Mouse (Mus musculus) lung, adult 18-20 months (tissue): Measurements from ENCODE around the gene Efna4.
A peak's percentile ranks its signal among the peaks of the same experiment; 100 is the strongest.

Experiments
- DNase-seq, 2 experiments: peaks; one replicate each; pipeline ENCODE4 v3.0.0; 2022; ENCODE audit warnings: mixed read lengths in 2 of 2

Gene Efna4

GRCm38 (mm10) chr3:89305105-89305504, 32.7 kb downstream of the Efna4 start:
- no peak for DNase-seq

GRCm38 (mm10) chr3:89304440-89304839, 33.4 kb downstream of the Efna4 start:
- peak in 1 of 2 experiments; percentile 45 for DNase-seq

DNA sequence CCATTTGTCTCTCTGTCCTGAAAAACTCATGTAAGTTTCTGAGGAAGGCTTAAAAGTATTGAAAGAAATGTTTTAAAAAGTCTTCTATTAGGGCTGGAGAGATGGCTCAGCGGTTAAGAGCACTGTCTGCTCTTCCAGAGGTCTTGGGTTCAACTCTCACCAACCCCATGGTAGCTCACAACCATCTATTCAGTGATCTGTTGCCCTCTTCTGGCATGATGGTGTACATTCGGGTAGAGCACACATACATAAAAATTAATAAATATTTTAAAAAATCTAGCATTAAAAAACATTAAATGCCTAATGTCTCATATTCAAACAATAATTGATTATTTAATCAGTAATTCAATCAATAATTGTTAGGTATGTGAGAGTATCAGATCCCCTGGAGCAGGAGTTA, 37.3 kb downstream of the Efna4 start:
- DNase-seq: no peak

DNA sequence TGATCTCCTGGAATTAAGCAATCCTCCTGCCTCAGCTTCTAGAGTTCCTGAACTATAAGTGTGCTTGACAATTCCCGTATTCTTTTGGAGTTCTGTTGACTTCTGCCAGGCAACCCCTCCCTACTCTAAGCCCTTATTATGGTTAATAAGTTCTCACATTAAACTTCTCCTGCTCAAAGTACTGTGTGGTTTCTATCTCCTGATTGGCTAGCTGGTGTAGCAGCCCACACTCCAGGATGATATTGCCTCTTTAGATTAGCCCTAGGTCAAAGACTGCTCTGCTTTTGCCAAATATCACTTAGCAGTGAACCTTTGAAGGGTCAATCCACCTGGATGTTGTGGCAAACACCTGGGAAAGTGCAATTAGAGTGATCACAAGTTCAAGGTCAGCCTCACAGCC, 37.8 kb downstream of the Efna4 start:
- peak in 1 of 2 experiments; percentile 33 for DNase-seq

DNA sequence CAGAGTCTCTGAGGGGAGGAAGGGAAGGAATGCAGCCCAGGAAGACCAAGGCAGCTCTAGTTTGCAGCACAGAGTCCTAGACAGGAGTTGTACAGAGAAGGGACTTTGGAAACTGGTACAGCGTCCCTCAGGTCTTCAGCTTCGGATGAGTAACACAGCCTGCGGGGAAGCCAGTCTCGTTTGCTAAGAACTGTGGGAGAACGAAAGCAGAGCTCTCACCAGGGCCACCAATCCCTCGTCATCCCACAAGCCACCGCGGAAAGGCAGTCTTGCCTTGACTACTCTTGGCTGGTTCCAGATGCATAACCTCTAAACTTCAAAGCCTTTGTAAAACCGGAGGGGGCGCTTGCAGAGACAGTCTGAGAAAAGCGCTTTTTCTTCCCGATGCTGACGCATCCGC, 38.3 kb downstream of the Efna4 start:
- peak in 1 of 2 experiments; percentile 25 for DNase-seq

DNA sequence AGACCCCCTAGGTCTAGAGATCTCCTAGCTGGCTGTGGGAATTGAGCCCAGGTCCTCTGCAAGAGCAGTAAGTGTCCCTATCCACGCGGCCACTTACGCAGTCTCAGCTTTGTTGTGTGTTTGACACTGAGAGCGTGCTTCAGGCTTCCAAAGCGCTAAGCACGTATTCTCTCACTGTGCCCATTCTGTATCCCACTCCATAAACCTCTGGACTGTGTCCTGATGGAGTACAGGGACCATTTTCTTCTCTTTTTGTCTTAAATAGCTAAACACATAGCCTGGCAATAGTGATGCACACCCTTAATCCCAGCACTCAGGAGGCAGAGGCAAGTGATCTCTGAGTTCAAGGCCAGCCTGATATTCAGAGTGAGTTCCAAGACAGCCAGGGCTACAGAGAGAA, 38.9 kb downstream of the Efna4 start:
- no peak for DNase-seq

GRCm38 (mm10) chr3:89296761-89297396, 40.9 kb downstream of the Efna4 start:
- peak in 1 of 2 experiments; percentile 23 for DNase-seq

- no peak for DNase-seq
Measured at GRCm38 (mm10) chr3:89295685-89296230, 42.1 kb downstream of the Efna4 start.

- DNase-seq: no peak
Measured at GRCm38 (mm10) chr3:89294195-89294594, 43.6 kb downstream of the Efna4 start.

DNA sequence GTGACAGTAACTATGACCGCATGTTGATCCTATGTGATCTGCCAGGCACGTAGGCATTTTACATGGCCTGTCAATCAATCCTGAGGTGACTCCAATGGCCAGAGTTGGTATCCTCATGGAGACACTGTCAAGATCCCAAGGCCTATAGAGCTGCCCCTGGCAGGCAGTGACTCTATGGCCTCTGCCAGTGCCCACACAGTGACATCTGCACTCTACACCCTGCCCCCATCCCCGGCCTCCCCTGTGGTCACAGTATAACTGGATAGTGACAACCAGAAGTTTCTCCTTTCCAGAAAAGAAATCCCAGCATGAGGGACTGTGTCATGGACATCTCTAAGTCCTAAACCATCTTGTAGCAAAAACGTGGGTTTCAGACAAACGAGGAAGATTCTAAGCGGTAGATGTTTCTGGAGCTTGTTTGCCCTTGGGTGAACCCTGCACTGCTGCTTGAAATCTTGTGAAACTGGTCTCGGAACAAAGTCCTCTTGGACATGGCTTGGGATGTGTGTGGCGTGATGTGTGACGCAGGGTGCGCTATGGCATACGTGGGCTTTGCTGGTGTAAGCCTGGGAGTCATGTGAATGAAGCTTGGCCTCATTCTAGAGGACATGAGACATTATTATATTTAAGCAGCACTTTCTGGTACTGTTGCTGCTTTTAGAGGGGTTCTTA, 44.4 kb downstream of the Efna4 start:
- DNase-seq: peak; percentile 33 to 54

DNA sequence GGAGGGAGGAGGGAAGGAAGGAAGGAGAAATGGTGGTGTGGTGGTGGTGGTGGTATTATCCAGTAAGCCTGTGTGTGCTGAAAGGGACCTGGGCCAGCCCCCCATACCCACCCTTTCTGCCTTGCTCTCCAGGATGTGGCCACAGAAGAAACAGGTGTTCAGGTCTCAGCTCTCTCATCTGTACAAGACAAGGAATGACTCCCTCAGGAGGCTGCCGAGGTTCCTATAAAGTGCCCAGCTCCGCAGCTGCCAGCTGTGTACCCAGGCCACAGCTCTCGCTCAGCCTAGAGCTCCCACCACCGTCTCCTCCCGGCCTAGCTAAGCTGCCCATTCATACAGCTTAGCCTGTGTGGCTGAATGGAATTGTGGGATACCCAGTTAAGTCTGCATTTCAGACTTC, 45.5 kb downstream of the Efna4 start:
- DNase-seq: no peak

DNA sequence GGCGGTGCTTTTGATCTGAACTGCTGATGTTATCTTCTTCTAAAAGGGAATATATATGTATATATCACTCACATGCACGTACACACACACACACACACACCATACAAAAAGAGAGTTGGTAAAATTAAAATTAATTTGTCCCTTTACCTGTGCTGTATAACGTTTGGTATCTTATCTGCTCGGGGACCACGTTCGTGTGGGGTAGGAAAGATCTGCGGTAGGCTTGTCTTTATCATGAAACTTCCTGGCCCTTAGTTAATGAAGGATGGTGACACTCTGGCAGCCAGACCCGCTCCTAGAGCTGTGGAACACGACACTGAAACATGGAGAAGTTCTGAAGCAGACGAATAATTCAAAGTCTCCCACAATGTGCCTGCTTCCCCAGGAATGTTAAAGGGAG, 46.0 kb downstream of the Efna4 start:
- DNase-seq: no peak

GRCm38 (mm10) chr3:89288503-89288928, 49.3 kb downstream of the Efna4 start:
- peak in 1 of 2 experiments; percentile 20 for DNase-seq

- no peak for DNase-seq
Measured at GRCm38 (mm10) chr3:89287286-89287685, 50.5 kb downstream of the Efna4 start.

DNA sequence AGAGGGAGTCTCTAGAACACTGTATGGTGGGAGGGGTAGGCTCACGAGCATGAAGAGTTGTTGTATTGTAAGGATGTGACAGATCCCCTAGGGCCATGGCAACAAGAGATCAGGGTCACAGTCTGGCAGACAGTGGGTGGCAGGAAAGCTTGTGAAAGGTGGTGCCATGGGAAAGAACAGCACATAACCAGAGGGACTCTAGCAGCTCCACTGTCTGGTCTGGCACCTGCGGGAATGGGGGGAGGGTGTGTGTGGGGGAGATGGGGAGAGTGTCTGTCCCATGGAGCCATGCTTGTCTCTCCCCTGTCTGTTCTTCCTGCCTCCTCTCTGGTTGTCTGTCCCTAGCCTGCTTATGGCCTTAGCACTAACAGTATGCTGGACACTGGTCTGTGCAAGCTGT, 52.3 kb downstream of the Efna4 start:
- DNase-seq: no peak

GRCm38 (mm10) chr3:89284261-89284660, 53.6 kb downstream of the Efna4 start:
- DNase-seq: no peak
